Mouse (Mus musculus): ENCODE measurements around the gene Osm. TPM values are rescaled to one million over a fixed set of nuclear protein-coding genes. Genes with fewer than 3 reads are reported as not detected.

Gene Osm
- 38.5 TPM for polyA plus RNA-seq (2017; shearing (Covaris generic))

DNA sequence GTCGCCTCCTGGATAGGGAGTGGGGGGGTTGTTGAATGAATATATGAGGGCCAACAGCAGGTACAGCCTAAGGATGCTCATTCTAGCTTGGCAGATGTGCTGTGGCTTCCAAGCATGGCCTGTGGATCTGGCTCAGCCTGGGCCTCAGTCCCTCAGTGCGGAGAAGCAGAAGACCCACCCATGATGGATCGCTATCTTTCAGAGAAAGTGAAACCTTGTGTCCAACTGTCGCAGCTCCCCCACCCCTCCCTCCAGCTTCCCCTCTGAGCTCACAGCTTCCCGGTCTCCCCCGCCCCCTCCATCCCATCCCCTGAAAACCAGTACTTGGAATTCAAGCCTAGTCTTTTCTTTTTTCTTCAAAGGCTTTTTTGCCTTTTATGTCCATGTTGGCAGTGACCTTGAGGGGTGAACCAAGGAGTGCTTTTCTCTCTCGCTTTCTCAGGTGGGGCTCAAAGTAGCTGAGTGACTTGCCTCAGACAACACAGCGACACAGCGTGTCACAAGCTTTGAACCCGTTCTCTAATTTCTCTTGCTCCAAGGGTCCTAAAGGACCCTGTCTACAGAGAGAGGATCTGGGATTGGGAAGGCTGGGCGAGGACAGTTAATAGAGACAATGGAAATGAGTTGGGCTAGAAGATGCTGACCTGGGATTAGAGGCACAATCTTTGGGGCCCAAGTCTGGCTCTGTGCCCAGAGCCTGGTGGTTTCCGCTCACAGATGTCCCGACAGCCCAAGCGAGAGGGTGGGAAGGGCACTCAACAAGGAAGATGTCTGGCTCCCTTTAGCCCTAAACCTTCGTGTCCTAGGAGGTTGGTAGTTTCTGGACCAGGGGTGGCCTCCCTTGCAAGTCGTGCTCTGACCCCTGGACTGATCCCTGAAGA, at the start of gene Osm:
Gene Osm (plus strand): TSS at position 756 of the 881 bp plus-strand sequence.

DNA sequence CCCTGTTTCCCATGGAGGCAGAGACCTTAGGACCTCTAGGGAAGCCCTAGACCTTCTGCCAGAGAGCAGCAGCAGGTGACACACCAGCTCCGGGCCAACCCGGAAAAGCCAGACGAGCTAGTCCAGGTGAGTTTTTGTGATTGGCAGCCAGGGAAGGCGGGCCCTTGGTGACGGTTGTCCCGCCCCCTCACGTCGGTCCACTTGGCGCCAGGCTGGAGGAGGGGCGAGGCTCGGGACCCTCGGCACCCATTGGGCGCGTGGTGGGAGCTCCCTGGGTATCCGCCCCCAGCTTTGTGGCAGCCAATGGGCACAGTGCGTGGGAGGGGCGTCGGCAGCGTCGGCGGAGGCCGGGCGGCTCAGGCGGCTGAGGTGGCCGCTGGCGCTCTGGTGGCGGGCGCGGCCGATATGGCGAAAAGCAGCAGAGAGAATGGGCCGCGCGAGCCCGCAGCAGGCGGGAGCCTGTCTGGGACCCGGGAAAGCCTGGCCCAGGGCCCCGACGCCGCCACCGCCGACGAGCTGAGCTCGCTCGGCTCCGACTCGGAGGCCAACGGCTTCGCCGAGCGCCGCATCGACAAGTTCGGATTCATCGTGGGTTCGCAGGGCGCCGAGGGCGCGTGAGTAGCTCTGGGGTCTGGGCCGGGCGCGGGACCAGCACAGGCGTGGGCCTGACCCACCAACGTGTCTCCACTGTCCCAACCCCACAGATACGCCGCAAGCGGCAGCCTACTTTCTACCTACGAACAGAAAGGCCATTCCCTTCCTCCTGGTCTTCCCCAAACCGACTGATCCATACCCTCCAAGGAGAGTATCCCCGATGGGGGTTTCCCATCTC, 49.5 kb upstream of the Osm start, which contains the start of gene Tbc1d10a:
Gene Tbc1d10a (plus strand): TSS at position 304 of the 832 bp plus-strand sequence.

DNA sequence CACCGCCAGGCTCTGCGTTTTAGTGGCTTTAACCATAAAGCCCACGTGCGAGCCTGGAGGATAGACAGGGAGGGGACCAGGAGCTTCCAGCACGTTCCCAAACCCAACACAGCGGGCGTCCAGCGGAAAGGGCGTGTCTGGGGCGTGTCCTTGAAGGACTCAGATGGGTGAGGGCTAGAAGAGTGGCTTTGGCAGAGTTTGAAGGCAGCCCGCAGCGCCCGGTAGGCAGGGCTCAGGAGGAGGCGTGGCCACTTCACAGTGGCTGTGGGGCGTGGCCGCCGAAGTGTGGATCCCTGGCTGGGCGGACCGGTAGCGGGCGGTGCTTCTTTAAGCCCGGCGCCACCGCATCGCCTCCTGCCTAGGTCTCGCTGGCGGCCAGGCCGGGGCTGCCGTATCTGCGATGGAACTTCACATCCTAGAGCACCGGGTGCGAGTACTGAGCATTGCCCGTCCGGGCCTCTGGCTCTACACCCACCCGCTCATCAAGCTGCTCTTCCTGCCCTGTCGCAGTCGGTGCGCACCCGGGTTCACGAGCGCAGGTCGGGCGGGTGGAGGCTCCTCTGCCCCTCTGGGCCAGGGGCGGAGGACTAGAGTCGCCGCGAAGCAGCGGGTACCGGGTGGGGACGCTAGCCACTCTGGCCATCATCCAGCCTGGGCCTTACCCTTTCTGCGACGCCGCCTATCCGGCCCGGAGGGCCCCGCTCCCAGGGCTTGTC, 18.1 kb upstream of the Osm start, which contains the start of gene Castor1:
Gene Castor1 (plus strand): TSS at position 312 of the 716 bp plus-strand sequence.

DNA sequence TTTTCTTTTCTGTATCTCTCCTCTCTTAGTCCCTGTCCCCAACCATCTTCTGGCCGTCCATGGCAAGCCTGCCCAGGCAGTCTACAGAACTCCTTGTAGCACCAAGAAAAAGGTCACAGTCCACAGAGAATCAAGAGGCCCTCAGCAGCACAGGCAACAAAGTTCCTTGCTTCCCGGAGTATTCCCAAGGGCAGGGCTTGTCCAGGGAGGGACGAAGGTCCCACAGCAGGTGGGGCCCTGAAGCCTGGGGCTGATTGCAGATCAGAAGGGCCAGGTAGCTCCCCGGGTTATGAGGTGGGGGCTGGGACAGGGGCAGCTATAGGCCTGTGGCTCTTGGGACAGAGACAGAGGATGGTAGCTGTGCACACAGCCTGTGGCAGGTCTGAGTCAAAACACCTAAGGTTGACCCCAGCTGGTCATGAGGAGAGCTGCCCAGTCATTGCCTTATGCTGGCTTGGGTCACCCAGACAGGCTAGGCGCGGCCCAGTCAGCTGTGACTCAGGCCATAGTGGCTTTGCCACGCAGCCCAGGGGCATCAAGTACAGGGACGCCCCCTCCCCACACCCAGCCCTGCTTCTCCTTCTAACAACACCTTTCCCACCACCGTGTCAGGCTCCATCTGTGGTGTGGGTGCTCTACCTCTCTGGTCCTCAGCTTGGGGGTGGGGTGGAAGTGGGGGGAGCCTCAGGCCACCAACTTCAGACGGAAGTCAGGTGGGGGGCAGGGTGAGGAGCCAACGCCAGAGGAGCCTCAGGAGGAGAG, 20.8 kb downstream of the Osm start, which contains the start of gene Lif:
Gene Lif (plus strand): TSS at position 712 of the 762 bp plus-strand sequence.

Other genes starting within 250 kb of the Osm start
- not detected for gene Sec14l4, start 205.0 kb upstream of the Osm start, polyA plus RNA-seq (2017; shearing (Covaris generic))
- gene Sec14l3, start 171.6 kb upstream of the Osm start, polyA plus RNA-seq (2017; shearing (Covaris generic)), result not detected
- gene Mtfp1, start 141.0 kb upstream of the Osm start, polyA plus RNA-seq (2017; shearing (Covaris generic)), result 1.7 TPM
- gene Sec14l2, start 113.0 kb upstream of the Osm start, polyA plus RNA-seq (2017; shearing (Covaris generic)), result 1.4 TPM
- 56.0 TPM for gene Rnf215, start 101.2 kb upstream of the Osm start, polyA plus RNA-seq (2017; shearing (Covaris generic))
- 3.8 TPM for gene Ccdc157, start 76.1 kb upstream of the Osm start, polyA plus RNA-seq (2017; shearing (Covaris generic))
- gene Sf3a1, start 76.1 kb upstream of the Osm start, polyA plus RNA-seq (2017; shearing (Covaris generic)), result 74.4 TPM
- 120 TPM for gene Tbc1d10a, start 49.6 kb upstream of the Osm start, polyA plus RNA-seq (2017; shearing (Covaris generic))
- gene Castor1, start 18.2 kb upstream of the Osm start, polyA plus RNA-seq (2017; shearing (Covaris generic)), result 52.7 TPM
- 3.5 TPM for gene Lif, start 21.1 kb downstream of the Osm start, polyA plus RNA-seq (2017; shearing (Covaris generic))
- 0.29 TPM for gene Hormad2, start 204.7 kb downstream of the Osm start, polyA plus RNA-seq (2017; shearing (Covaris generic))

Data from CD4-positive, CD25-positive, alpha-beta regulatory T cell (primary cell).